Mouse (Mus musculus) heart, embryonic 16.5 days (tissue): Measurements from ENCODE around the gene Mturn. TPM values are rescaled to one million over a fixed set of nuclear protein-coding genes. Genes with fewer than 3 reads are reported as not detected.

Experiments used
- ATAC-seq: fragments of 200-750 bp; cut with Nextera tagmentation; replicated peaks from 2 replicates; pipeline ENCODE4 v1.8.0; 2017; ENCODE audit warnings: moderate number of reproducible peaks; ENCODE audit not compliant: insufficient read depth, low FRiP score; ENCODE audit errors: extremely low read depth
- H3K27ac ChIP-seq: fragments of 300-500 bp; sonication (generic); 2 replicates; pipeline ENCODE4 v1.5.1; 2014; ENCODE audit warnings: mild to moderate bottlenecking, low read length, control low read depth, moderate library complexity
- H3K27me3 ChIP-seq: fragments of 300-500 bp; sonication (generic); 2 replicates; pipeline ENCODE4 v1.6.1; 2014; ENCODE audit warnings: low read length, mixed read lengths; ENCODE audit not compliant: control insufficient read depth, insufficient read depth
- H3K36me3 ChIP-seq: fragments of 300-500 bp; sonication (generic); 2 replicates; pipeline ENCODE4 v1.6.1; 2014; ENCODE audit not compliant: control insufficient read depth, insufficient read depth
- H3K4me1 ChIP-seq: fragments of 300-500 bp; sonication (generic); 2 replicates; pipeline ENCODE4 v1.6.1; 2014; ENCODE audit warnings: low read length, mixed read lengths; ENCODE audit not compliant: control insufficient read depth, insufficient read depth
- H3K4me2 ChIP-seq: fragments of 300-500 bp; sonication (generic); 2 replicates; pipeline ENCODE4 v1.6.1; 2014; ENCODE audit warnings: low read depth, mild to moderate bottlenecking, control low read depth, low read length
- H3K4me3 ChIP-seq: fragments of 300-500 bp; sonication (generic); 2 replicates; pipeline ENCODE4 v1.5.1; 2014; ENCODE audit warnings: mild to moderate bottlenecking, control low read depth, low read length
- H3K9ac ChIP-seq: fragments of 300-500 bp; sonication (generic); 2 replicates; pipeline ENCODE4 v1.6.1; 2014; ENCODE audit warnings: low read length, control low read depth
- H3K9me3 ChIP-seq: fragments of 300-500 bp; sonication (generic); replicated peaks from 2 replicates; pipeline ENCODE4 v1.6.1; 2016; ENCODE audit warnings: low read length; ENCODE audit not compliant: control insufficient read depth
- WGBS: fragments of 180-500 bp; shearing (Covaris S2); extraction: QIAGEN DNeasy Blood & Tissue Kit; methylation state at CpG from one replicate; pipeline ENCODE4 v1.1.7; 2014; 5-methylcytosine and 5-hydroxymethylcytosine counted together
- polyA plus RNA-seq: library from polyadenylated mRNA; unstranded; fragments of >200 nt; fragmentation: Nextera tagmentation; extraction: Ambion mirVana; gene quantifications from 2 replicates; pipeline ENCODE4 v1.2.1, GENCODE M21; 2015

Gene Mturn
- polyA plus RNA-seq, 1 experiment from 2014 or later = 6.8 TPM

DNA sequence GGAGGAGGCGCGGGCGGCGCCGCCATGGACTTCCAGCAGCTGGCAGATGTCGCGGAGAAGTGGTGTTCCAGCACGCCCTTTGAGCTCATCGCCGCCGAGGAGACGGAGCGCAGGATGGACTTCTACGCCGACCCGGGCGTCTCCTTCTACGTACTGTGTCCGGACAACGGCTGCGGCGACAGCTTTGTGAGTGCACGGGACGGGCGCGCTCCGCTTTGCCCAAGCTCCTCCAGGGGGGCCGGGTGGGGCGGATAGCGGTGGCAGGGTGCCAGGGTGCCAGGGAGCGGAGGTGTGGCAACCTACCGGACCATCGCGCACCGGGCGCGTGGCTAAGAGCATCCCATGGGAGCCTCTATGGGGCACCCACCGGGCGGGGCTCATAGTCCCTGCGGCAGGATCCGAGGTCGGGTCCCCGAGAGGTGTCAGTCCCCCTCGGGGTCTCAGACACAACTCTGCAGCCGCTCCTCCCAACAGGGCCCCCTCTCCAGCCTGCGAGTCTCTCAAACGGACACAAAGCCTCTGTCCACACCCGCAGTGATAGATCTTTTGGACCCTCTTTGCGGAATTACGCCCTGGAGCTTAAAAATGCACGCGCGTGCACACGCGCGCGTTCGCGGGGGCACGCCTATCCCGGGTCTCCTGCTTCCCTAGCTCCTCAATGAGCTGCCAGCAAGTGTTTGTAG lies 463 bp downstream of the Mturn start:
- Histone ChIP-seq H3K4me2 (peak overlapping the region; percentile 98), H3K9ac (peak overlapping the region; percentile 81), H3K9me3 (no peaks in the 10 kb centered on the region), H3K4me1 (peaks cover 18% of the 10 kb centered on the region), H3K27ac (peak overlapping the region; percentile 74), H3K4me3 (peak overlapping the region; percentile 88), H3K36me3 (no peaks in the 10 kb centered on the region), H3K27me3 (peaks cover 7% of the 10 kb centered on the region)
- under 1% methylated on average over 61 of the region's 61 CpGs for WGBS
- ATAC-seq = peak; percentile 56

DNA sequence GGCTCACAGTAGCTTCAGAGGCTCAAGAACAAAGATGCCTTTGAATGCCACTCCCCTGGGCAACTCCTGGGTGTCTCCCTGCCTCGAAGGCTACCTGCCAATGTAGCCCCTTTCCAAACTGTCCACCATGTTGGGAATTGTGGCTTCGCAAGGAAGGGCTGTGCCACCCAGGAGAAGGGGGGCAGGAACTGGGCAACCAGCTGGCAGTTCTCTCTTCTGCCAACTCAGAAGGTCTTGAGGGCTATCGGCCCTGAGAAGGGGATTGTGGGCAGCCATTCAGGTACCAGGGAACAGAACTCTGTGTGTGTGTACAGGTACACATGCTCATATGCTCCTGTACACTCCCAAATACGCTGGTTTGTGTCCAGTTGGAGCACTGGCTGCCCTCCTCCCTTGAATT lies 2.7 kb downstream of the Mturn start:
- Histone ChIP-seq H3K27me3 (peaks cover 7% of the 10 kb centered on the region), H3K9me3 (no peaks in the 10 kb centered on the region), H3K4me2 (no peak overlapping the region), H3K4me3 (no peak overlapping the region), H3K36me3 (no peaks in the 10 kb centered on the region), H3K4me1 (peaks cover 18% of the 10 kb centered on the region), H3K9ac (no peak overlapping the region), H3K27ac (no peak overlapping the region)
- ATAC-seq = no peak
- 83% methylated on average over 4 of the region's 4 CpGs for WGBS

- no peak for ATAC-seq
- peaks cover 4% of the 10 kb centered on the region; the same call in 1 of the 2 replicates for H3K27me3 ChIP-seq
- WGBS = 66% methylated on average over 5 of the region's 5 CpGs
These were observed 3.7 kb downstream of the Mturn start for GRCm38 (mm10) chr6:54685103-54685502.

DNA sequence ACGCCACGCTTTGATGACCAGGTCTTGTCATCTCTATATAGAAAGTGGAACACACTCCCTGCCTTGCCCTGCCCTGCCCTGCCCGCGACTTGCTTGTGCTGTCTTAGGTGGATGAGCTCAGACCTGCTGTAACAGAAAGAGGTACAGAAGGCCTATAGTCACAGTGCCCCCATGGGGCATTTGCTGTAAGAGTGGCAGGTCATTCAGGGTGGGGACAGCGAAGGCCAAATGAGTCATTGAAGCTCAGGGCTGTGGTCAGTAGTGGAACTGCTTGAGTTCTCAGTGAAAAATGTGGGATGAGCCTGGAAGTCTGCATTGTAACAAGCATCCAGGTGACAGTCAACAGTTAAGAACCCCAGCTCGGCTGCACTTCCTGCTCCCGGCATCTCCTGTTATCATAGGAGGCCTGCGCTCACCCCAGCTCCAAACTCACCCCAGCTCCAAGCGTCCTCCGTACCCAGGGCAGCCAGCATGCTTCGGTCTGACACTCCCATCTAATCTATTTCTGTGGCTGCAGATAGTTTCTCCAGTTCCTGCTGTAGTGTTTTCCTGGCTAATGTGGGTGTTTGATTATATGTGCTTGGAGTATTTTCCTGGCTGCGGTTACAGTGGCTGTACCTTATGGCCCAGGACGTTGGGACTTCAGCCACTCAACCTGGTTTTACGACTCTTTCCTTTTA lies 4.4 kb downstream of the Mturn start:
- Histone ChIP-seq H3K9me3 (no peaks in the 10 kb centered on the region), H3K4me3 (no peak overlapping the region), H3K9ac (no peak overlapping the region), H3K36me3 (no peaks in the 10 kb centered on the region), H3K27ac (no peak overlapping the region), H3K4me2 (no peak overlapping the region), H3K27me3 (peaks cover 4% of the 10 kb centered on the region; the same call in 1 of the 2 replicates), H3K4me1 (peaks cover 14% of the 10 kb centered on the region)
- WGBS = 55% methylated on average over 14 of the region's 14 CpGs
- no peak for ATAC-seq

More at GRCm38 (mm10) chr6:54685103-54685502, 3.7 kb downstream of the Mturn start:
- no peak overlapping the region for H3K9ac ChIP-seq
- no peak overlapping the region for H3K4me2 ChIP-seq
- no peak overlapping the region for H3K27ac ChIP-seq
- no peaks in the 10 kb centered on the region for H3K36me3 ChIP-seq
- H3K4me1 ChIP-seq = peaks cover 18% of the 10 kb centered on the region
- no peaks in the 10 kb centered on the region for H3K9me3 ChIP-seq
- H3K4me3 ChIP-seq = no peak overlapping the region

- H3K27me3 ChIP-seq = peaks cover 4% of the 10 kb centered on the region; the same call in 1 of the 2 replicates
- no peak overlapping the region for H3K4me3 ChIP-seq
- no peak overlapping the region for H3K9ac ChIP-seq
- H3K36me3 ChIP-seq = no peaks in the 10 kb centered on the region
- H3K27ac ChIP-seq = no peak overlapping the region
- no peak overlapping the region for H3K4me2 ChIP-seq
- H3K4me1 ChIP-seq = peaks cover 13% of the 10 kb centered on the region
- ATAC-seq = no peak
- H3K9me3 ChIP-seq = no peaks in the 10 kb centered on the region
- 86% methylated on average over 21 of the region's 21 CpGs for WGBS
These were observed 5.7 kb downstream of the Mturn start for GRCm38 (mm10) chr6:54686946-54687737.

DNA sequence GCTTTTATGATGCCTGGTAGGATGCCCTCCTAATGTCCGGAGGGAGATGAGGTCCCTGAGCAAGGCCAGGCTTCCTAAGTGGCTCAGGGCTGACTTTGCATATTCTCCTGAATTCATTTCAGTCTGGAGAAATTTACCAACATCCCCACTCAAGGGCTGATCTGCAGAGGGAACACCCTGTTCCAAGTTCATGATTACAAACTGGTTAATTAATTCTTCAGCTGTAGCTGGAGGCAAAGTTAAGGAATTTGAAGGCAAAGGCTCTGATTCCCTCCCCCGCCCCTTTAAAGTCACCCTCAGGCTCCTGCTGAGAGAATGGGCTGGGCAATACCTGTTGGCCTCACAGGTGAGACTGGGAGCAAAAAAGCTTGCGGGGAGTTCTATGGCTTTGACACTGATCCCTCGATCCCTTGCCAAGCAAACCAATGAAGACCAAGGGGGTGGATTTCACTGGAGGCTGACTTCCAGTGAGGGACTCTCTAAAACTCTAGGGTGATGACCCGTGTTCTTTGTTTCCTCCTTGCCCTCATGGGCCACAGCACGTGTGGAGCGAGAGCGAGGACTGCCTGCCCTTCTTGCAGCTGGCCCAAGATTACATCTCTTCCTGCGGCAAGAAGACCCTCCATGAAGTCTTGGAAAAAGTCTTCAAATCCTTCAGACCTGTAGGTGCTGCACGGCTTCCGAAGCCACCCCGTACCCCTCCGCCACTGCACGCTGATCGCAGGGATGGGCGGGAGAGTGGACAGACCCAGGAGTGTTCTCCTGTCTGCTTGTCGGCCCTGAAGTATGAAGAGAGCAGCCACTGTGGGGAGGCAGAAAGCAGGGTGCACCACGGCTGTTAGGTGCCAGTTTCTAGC lies 7.3 kb downstream of the Mturn start:
- no peaks in the 10 kb centered on the region for H3K27me3 ChIP-seq
- H3K27ac ChIP-seq = no peak overlapping the region
- no peak for ATAC-seq
- no peak overlapping the region for H3K4me2 ChIP-seq
- no peak overlapping the region for H3K9ac ChIP-seq
- no peaks in the 10 kb centered on the region for H3K36me3 ChIP-seq
- no peak overlapping the region for H3K4me3 ChIP-seq
- H3K9me3 ChIP-seq = no peaks in the 10 kb centered on the region
- 77% methylated on average over 18 of the region's 18 CpGs for WGBS
- H3K4me1 ChIP-seq = peaks cover 10% of the 10 kb centered on the region

- WGBS = 78% methylated on average over 7 of the region's 7 CpGs
These were observed 8.3 kb downstream of the Mturn start for GRCm38 (mm10) chr6:54689686-54690085.

DNA sequence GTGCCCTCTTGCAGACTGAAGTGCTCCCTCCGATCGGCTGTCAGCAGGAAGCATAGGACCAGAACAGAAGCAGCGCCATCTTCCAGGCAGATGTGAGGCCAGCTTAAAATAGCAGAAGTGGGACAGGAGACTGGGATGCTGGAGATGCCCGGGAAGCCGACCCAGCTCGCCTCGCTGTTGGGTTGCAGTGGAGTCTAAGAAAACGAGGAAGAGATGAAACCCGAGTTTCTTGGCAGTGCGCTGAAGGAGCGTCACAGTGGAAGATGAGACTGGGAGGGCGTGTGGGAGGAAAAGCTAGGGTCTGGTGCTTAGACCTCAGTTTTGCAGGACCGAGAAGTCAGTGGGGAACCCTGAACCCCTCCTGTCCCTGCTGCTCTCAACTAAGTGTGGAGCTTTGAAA lies 9.4 kb downstream of the Mturn start:
- no peaks in the 10 kb centered on the region for H3K27me3 ChIP-seq
- H3K4me3 ChIP-seq = no peak overlapping the region
- ATAC-seq = no peak
- WGBS = 60% methylated on average over 13 of the region's 13 CpGs
- H3K27ac ChIP-seq = no peak overlapping the region
- no peak overlapping the region for H3K9ac ChIP-seq
- H3K4me1 ChIP-seq = no peaks in the 10 kb centered on the region
- no peaks in the 10 kb centered on the region for H3K9me3 ChIP-seq
- H3K36me3 ChIP-seq = no peaks in the 10 kb centered on the region
- no peak overlapping the region for H3K4me2 ChIP-seq

More at GRCm38 (mm10) chr6:54689686-54690085, 8.3 kb downstream of the Mturn start:
- H3K4me3 ChIP-seq = no peak overlapping the region
- no peak for ATAC-seq
- no peak overlapping the region for H3K4me2 ChIP-seq
- no peaks in the 10 kb centered on the region for H3K27me3 ChIP-seq
- no peaks in the 10 kb centered on the region for H3K36me3 ChIP-seq
- H3K27ac ChIP-seq = no peak overlapping the region
- no peaks in the 10 kb centered on the region for H3K9me3 ChIP-seq
- H3K4me1 ChIP-seq = peaks cover 10% of the 10 kb centered on the region
- no peak overlapping the region for H3K9ac ChIP-seq
